Mouse (Mus musculus) embryonic fibroblast, embryonic 13.5 days (primary cell): ENCODE measurements around the gene Xylb.

ENCODE experiments used
- CTCF ChIP-seq: IDR thresholded peaks from 2 replicates; pipeline ENCODE4 v1.5.1; 2011; ENCODE audit warnings: mild to moderate bottlenecking, control low read depth, low read length, moderate library complexity, borderline replicate concordance; ENCODE audit not compliant: insufficient read depth
- POLR2A ChIP-seq: IDR thresholded peaks from 2 replicates; pipeline ENCODE4 v1.6.1; 2011; ENCODE audit warnings: low read depth, mild to moderate bottlenecking, control low read depth, low read length, moderate library complexity

DNA sequence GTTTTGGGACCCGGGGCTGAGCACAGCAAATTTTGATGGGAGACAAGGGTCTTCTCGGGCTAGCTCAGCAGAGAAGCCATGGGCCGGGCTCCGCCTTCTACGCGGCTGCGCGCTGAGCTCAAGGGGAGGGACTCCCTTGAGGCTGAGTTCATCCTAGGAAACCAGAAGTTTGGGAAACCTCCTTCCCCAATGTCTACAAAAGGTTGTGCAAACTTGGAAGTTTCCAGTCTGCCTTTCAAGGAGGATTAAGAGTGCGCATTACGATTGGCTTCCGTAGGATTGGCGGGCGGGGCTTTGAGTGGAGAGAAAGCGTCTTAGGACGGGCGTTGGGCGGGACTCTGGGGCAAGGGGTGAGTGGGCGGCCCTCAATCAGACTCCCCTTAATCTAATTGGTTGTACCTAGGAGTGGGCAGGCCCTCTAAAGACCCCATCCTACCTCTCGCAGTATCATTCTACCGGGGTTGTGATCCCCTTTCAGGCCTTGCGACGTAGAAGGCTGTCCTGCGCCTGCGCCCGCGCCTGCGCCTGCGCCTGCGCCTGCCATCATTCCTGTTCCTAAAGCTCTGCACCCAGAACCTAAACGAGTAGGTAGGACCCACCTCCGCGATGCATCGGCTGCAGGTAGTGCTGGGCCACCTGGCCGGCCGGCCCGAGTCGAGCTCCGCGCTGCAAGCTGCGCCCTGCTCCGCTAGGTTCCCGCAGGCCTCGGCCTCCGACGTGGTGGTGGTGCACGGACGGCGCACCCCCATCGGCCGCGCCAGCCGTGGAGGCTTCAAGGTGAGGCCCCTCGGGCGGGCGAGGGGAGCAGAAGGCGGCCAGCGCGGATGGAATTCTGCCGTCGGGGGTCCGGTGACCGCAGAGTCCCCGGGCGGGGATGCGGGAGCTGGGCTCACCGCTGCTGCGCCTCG, 16.0 kb upstream of the Xylb start, which contains the start of gene Myd88:
- TF ChIP-seq CTCF (no peak), POLR2A (peak; percentile 84)
